Mouse (Mus musculus): Measurements from ENCODE around the gene Rsad1. TPM values are rescaled to one million over a fixed set of nuclear protein-coding genes. Genes with fewer than 3 reads are reported as not detected.

Rsad1 gene
- polyA plus RNA-seq, 1 experiment from 2014 or later, result 4.6 TPM

- Histone ChIP-seq H3K9ac (ENCODE audit: low read depth, low read length) (peak within 1 kb of the TSS; percentile 74), H3K36me3 (ENCODE audit: control insufficient read depth, insufficient read depth, low read length) (no peaks in the 10 kb centered on the region), H3K4me2 (peak within 1 kb of the TSS; percentile 91), H3K4me3 (ENCODE audit: low read depth, low read length) (peak within 1 kb of the TSS; percentile 68), H3K4me1 (ENCODE audit: control insufficient read depth, insufficient read depth, low read length) (peaks cover 21% of the 10 kb centered on the region), H3K27ac (ENCODE audit: low read depth, low read length) (peak within 1 kb of the TSS; percentile 65), H3K9me3 (replicated peaks; ENCODE audit: control insufficient read depth, low read length) (no peaks in the 10 kb centered on the region), H3K27me3 (ENCODE audit: control insufficient read depth, insufficient read depth, low read length) (no peaks in the 10 kb centered on the region)
- WGBS (ENCODE audit: insufficient replicate concordance), result under 1% methylated on average over 42 of the region's 42 CpGs
- 0 out of 2 replicates have a peak, but pooled peaks have one; percentile 55 for ATAC-seq (replicated peaks; ENCODE audit: insufficient number of reproducible peaks, low FRiP score, low TSS enrichment)
Measured at GRCm38 (mm10) chr11:94521219-94521843, 27.7 kb downstream of the Rsad1 start, which contains the start of gene Mycbpap. Gene Mycbpap, minus strand, starts transcription at chr11:94521742.

GRCm38 (mm10) chr11:94513452-94513851 lies 35.6 kb downstream of the Rsad1 start:
- Histone ChIP-seq H3K27me3 (ENCODE audit: control insufficient read depth, insufficient read depth, low read length) (no peaks in the 10 kb centered on the region), H3K9ac (ENCODE audit: low read depth, low read length) (no peak overlapping the region), H3K36me3 (ENCODE audit: control insufficient read depth, insufficient read depth, low read length) (no peaks in the 10 kb centered on the region), H3K9me3 (replicated peaks; ENCODE audit: control insufficient read depth, low read length) (no peaks in the 10 kb centered on the region), H3K4me1 (ENCODE audit: control insufficient read depth, insufficient read depth, low read length) (no peaks in the 10 kb centered on the region), H3K4me2 (no peak overlapping the region), H3K27ac (ENCODE audit: low read depth, low read length) (no peak overlapping the region), H3K4me3 (ENCODE audit: low read depth, low read length) (no peak overlapping the region)
- ATAC-seq (replicated peaks; ENCODE audit: insufficient number of reproducible peaks, low FRiP score, low TSS enrichment), result no peak
- WGBS (ENCODE audit: insufficient replicate concordance), result 52% methylated on average over 8 of the region's 9 CpGs

- H3K9me3 ChIP-seq (replicated peaks; ENCODE audit: control insufficient read depth, low read length), result no peaks in the 10 kb centered on the region
- ATAC-seq (replicated peaks; ENCODE audit: insufficient number of reproducible peaks, low FRiP score, low TSS enrichment), result no peak
- WGBS (ENCODE audit: insufficient replicate concordance), result 71% methylated on average over 10 of the region's 10 CpGs
Measured at GRCm38 (mm10) chr11:94508976-94509375, 40.1 kb downstream of the Rsad1 start.

GRCm38 (mm10) chr11:94501482-94501881 lies 47.6 kb downstream of the Rsad1 start:
- 74% methylated on average over 8 of the region's 8 CpGs for WGBS (ENCODE audit: insufficient replicate concordance)
- Histone ChIP-seq H3K36me3 (ENCODE audit: control insufficient read depth, insufficient read depth, low read length) (no peaks in the 10 kb centered on the region), H3K27ac (ENCODE audit: low read depth, low read length) (no peak overlapping the region), H3K9me3 (replicated peaks; ENCODE audit: control insufficient read depth, low read length) (no peaks in the 10 kb centered on the region), H3K4me3 (ENCODE audit: low read depth, low read length) (no peak overlapping the region), H3K27me3 (ENCODE audit: control insufficient read depth, insufficient read depth, low read length) (peaks cover 14% of the 10 kb centered on the region), H3K4me1 (ENCODE audit: control insufficient read depth, insufficient read depth, low read length) (peaks cover 18% of the 10 kb centered on the region), H3K4me2 (no peak overlapping the region), H3K9ac (ENCODE audit: low read depth, low read length) (no peak overlapping the region)
- ATAC-seq (replicated peaks; ENCODE audit: insufficient number of reproducible peaks, low FRiP score, low TSS enrichment), result no peak

More at GRCm38 (mm10) chr11:94508976-94509375, 40.1 kb downstream of the Rsad1 start:
- no peaks in the 10 kb centered on the region for H3K27me3 ChIP-seq (ENCODE audit: control insufficient read depth, insufficient read depth, low read length)
- no peak overlapping the region for H3K4me3 ChIP-seq (ENCODE audit: low read depth, low read length)
- no peak overlapping the region for H3K9ac ChIP-seq (ENCODE audit: low read depth, low read length)
- no peak overlapping the region for H3K4me2 ChIP-seq
- H3K36me3 ChIP-seq (ENCODE audit: control insufficient read depth, insufficient read depth, low read length), result no peaks in the 10 kb centered on the region
- H3K27ac ChIP-seq (ENCODE audit: low read depth, low read length), result no peak overlapping the region
- no peaks in the 10 kb centered on the region for H3K4me1 ChIP-seq (ENCODE audit: control insufficient read depth, insufficient read depth, low read length)

- Histone ChIP-seq H3K9me3 (replicated peaks; ENCODE audit: control insufficient read depth, low read length) (no peaks in the 10 kb centered on the region), H3K27ac (ENCODE audit: low read depth, low read length) (peak overlapping the region; percentile 82; the same call in 1 of the 2 replicates), H3K36me3 (ENCODE audit: control insufficient read depth, insufficient read depth, low read length) (no peaks in the 10 kb centered on the region), H3K4me1 (ENCODE audit: control insufficient read depth, insufficient read depth, low read length) (peaks cover 18% of the 10 kb centered on the region), H3K4me2 (peak overlapping the region; percentile 77), H3K4me3 (ENCODE audit: low read depth, low read length) (peak overlapping the region; percentile 55), H3K27me3 (ENCODE audit: control insufficient read depth, insufficient read depth, low read length) (peaks cover 16% of the 10 kb centered on the region), H3K9ac (ENCODE audit: low read depth, low read length) (peak overlapping the region; percentile 76)
- no peak for ATAC-seq (replicated peaks; ENCODE audit: insufficient number of reproducible peaks, low FRiP score, low TSS enrichment)
- WGBS (ENCODE audit: insufficient replicate concordance), result 20% methylated on average over 8 of the region's 8 CpGs
Measured at GRCm38 (mm10) chr11:94500362-94500761, 48.7 kb downstream of the Rsad1 start.

GRCm38 (mm10) chr11:94499661-94500152 lies 49.3 kb downstream of the Rsad1 start, which contains the start of gene Epn3:
Gene Epn3, minus strand, starts transcription at chr11:94499974.
- WGBS (ENCODE audit: insufficient replicate concordance), result 1% methylated on average over 25 of the region's 26 CpGs
- Histone ChIP-seq H3K4me1 (ENCODE audit: control insufficient read depth, insufficient read depth, low read length) (peaks cover 21% of the 10 kb centered on the region), H3K9ac (ENCODE audit: low read depth, low read length) (peak within 1 kb of the TSS; percentile 76)

GRCm38 (mm10) chr11:94499035-94499434 lies 50.0 kb downstream of the Rsad1 start:
- ATAC-seq (replicated peaks; ENCODE audit: insufficient number of reproducible peaks, low FRiP score, low TSS enrichment), result no peak
- Histone ChIP-seq H3K27me3 (ENCODE audit: control insufficient read depth, insufficient read depth, low read length) (peaks cover 16% of the 10 kb centered on the region), H3K4me1 (ENCODE audit: control insufficient read depth, insufficient read depth, low read length) (peaks cover 21% of the 10 kb centered on the region), H3K4me3 (ENCODE audit: low read depth, low read length) (peak overlapping the region; percentile 55), H3K27ac (ENCODE audit: low read depth, low read length) (peak overlapping the region; percentile 82), H3K9ac (ENCODE audit: low read depth, low read length) (peak overlapping the region; percentile 76), H3K4me2 (peak overlapping the region; percentile 77), H3K36me3 (ENCODE audit: control insufficient read depth, insufficient read depth, low read length) (no peaks in the 10 kb centered on the region), H3K9me3 (replicated peaks; ENCODE audit: control insufficient read depth, low read length) (no peaks in the 10 kb centered on the region)
- 7% methylated on average over 2 of the region's 2 CpGs for WGBS (ENCODE audit: insufficient replicate concordance)

More at GRCm38 (mm10) chr11:94499661-94500152, 49.3 kb downstream of the Rsad1 start, which contains the start of gene Epn3:
- peak; percentile 39 for ATAC-seq (replicated peaks; ENCODE audit: insufficient number of reproducible peaks, low FRiP score, low TSS enrichment)
- no peaks in the 10 kb centered on the region for H3K36me3 ChIP-seq (ENCODE audit: control insufficient read depth, insufficient read depth, low read length)
- peak within 1 kb of the TSS; percentile 77 for H3K4me2 ChIP-seq
- peak within 1 kb of the TSS; percentile 82 for H3K27ac ChIP-seq (ENCODE audit: low read depth, low read length)
- peaks cover 16% of the 10 kb centered on the region for H3K27me3 ChIP-seq (ENCODE audit: control insufficient read depth, insufficient read depth, low read length)
- peak within 1 kb of the TSS; percentile 55 for H3K4me3 ChIP-seq (ENCODE audit: low read depth, low read length)
- H3K9me3 ChIP-seq (replicated peaks; ENCODE audit: control insufficient read depth, low read length), result no peaks in the 10 kb centered on the region

- Histone ChIP-seq H3K27ac (ENCODE audit: low read depth, low read length) (peak overlapping the region; percentile 82), H3K9ac (ENCODE audit: low read depth, low read length) (peak overlapping the region; percentile 76), H3K4me1 (ENCODE audit: control insufficient read depth, insufficient read depth, low read length) (peaks cover 21% of the 10 kb centered on the region), H3K36me3 (ENCODE audit: control insufficient read depth, insufficient read depth, low read length) (no peaks in the 10 kb centered on the region), H3K27me3 (ENCODE audit: control insufficient read depth, insufficient read depth, low read length) (peaks cover 22% of the 10 kb centered on the region), H3K4me3 (ENCODE audit: low read depth, low read length) (peak overlapping the region; percentile 55), H3K9me3 (replicated peaks; ENCODE audit: control insufficient read depth, low read length) (no peaks in the 10 kb centered on the region), H3K4me2 (peak overlapping the region; percentile 77)
- ATAC-seq (replicated peaks; ENCODE audit: insufficient number of reproducible peaks, low FRiP score, low TSS enrichment), result no peak
- WGBS (ENCODE audit: insufficient replicate concordance), result 19% methylated on average over 19 of the region's 19 CpGs
Measured at GRCm38 (mm10) chr11:94498093-94498996, 50.7 kb downstream of the Rsad1 start.

Data from heart, embryonic 11.5 days (tissue).